In genomic region chr10:39261174-39262145, GRCm38 (mm10) we compare ENCODE assay signal across 9 mouse cellular contexts.
DNase-seq lines count a peak whose midpoint lies in the region; ATAC-seq and TF ChIP-seq lines count a peak whose summit lies in the region.
"Had no signal": no experiment of that assay in that cellular context is flagged by ENCODE, and none has a peak within 500 bp of the region (broad histone marks: within the 10 kb centered on the region; RNA-seq: fewer than 3 reads in every experiment).

No protein-coding gene starts in this region.

- no peak overlapping the region for H3K27ac ChIP-seq in kidney, postnatal 0 days
- peak overlapping the region; percentile 61; the same call in 1 of the 2 replicates for H3K27ac ChIP-seq in embryonic facial prominence, embryonic 10.5 days (replicated peaks)
- H3K27ac ChIP-seq in heart, postnatal 0 days (ENCODE audit: low read depth) = peak overlapping the region; percentile 59
- H3K27ac ChIP-seq in midbrain, embryonic 16.5 days (ENCODE audit: low read length) = no peak overlapping the region; the same call in 1 of the 2 replicates
- no peak overlapping the region for H3K27ac ChIP-seq in liver, embryonic 12.5 days

- H3K9me3 ChIP-seq in kidney, postnatal 0 days (replicated peaks; ENCODE audit: low read length) = no peaks in the 10 kb centered on the region
- H3K9me3 ChIP-seq in embryonic facial prominence, embryonic 10.5 days = no peaks in the 10 kb centered on the region
- no peaks in the 10 kb centered on the region for H3K9me3 ChIP-seq in heart, postnatal 0 days (replicated peaks; ENCODE audit: control insufficient read depth, low read length)
- H3K9me3 ChIP-seq in midbrain, embryonic 16.5 days (replicated peaks; ENCODE audit: control insufficient read depth, low read length, poor library complexity, severe bottlenecking) = no peaks in the 10 kb centered on the region
- H3K9me3 ChIP-seq in liver, embryonic 12.5 days (replicated peaks) = no peaks in the 10 kb centered on the region
- H3K9me3 ChIP-seq: G1E had no signal

- TF ChIP-seq CTCF in kidney, postnatal 0 days (IDR thresholded peaks at IDR 0.05; ENCODE audit: low read depth) = no peak
- no peak for TF ChIP-seq CTCF in heart, postnatal 0 days (IDR thresholded peaks at IDR 0.05; ENCODE audit: low read depth)

- peak; percentile 66 for DNase-seq in kidney, postnatal 0 days (ENCODE audit: low spot score)
- no peak for DNase-seq in kidney, adult 9 months
- no peak for DNase-seq in embryonic facial prominence, embryonic 10.5 days (ENCODE audit: low spot score)
- peak; percentile 63 for DNase-seq in heart, postnatal 0 days (ENCODE audit: low spot score)
- DNase-seq in left cerebral cortex, postnatal 10 days (ENCODE audit: extremely low spot score in 1 of 2, low spot score in 2 of 2) = no peak
- no peak for DNase-seq in cerebellum, postnatal 25 days

- H3K9ac ChIP-seq in kidney, postnatal 0 days (ENCODE audit: low read depth, low read length) = no peak overlapping the region
- no peak overlapping the region for H3K9ac ChIP-seq in heart, postnatal 0 days (replicated peaks; ENCODE audit: low read depth, low read length)
- H3K9ac ChIP-seq in midbrain, embryonic 16.5 days (ENCODE audit: low read depth, low read length) = no peak overlapping the region
- no peak overlapping the region for H3K9ac ChIP-seq in liver, embryonic 12.5 days

- intact Hi-C loops in left cerebral cortex, postnatal 10 days (cut with DNase I) = no loop called here

- H3K4me1 ChIP-seq in kidney, postnatal 0 days (replicated peaks; ENCODE audit: insufficient read depth, low read length) = peaks cover 11% of the 10 kb centered on the region; the same call in 1 of the 2 replicates
- peaks cover 34% of the 10 kb centered on the region for H3K4me1 ChIP-seq in embryonic facial prominence, embryonic 10.5 days
- H3K4me1 ChIP-seq in heart, postnatal 0 days (ENCODE audit: control insufficient read depth, insufficient read depth) = peaks cover 20% of the 10 kb centered on the region
- peaks cover 19% of the 10 kb centered on the region for H3K4me1 ChIP-seq in midbrain, embryonic 16.5 days (ENCODE audit: control insufficient read depth, insufficient read depth, low read length)
- H3K4me1 ChIP-seq in liver, embryonic 12.5 days = 0 out of 2 replicates have a peak, but pooled peaks cover 3% of the 10 kb centered on the region

- no peak for TF ChIP-seq EP300 in heart, postnatal 0 days (IDR thresholded peaks at IDR 0.05; ENCODE audit: low read depth)

- 68% methylated on average over 8 of the region's 8 CpGs for WGBS in kidney, postnatal 0 days
- WGBS in embryonic facial prominence, embryonic 10.5 days = 78% methylated on average over 8 of the region's 8 CpGs
- 58% methylated on average over 8 of the region's 8 CpGs for WGBS in heart, postnatal 0 days
- 55% methylated on average over 8 of the region's 8 CpGs for WGBS in midbrain, embryonic 16.5 days
- WGBS in liver, embryonic 12.5 days (ENCODE audit: insufficient replicate concordance) = 60% methylated on average over 8 of the region's 8 CpGs

- no peak overlapping the region for H3K4me3 ChIP-seq in kidney, postnatal 0 days (replicated peaks; ENCODE audit: low read depth, low read length)
- H3K4me3 ChIP-seq in embryonic facial prominence, embryonic 10.5 days = no peak overlapping the region
- no peak overlapping the region for H3K4me3 ChIP-seq in heart, postnatal 0 days (ENCODE audit: low read depth, low read length)
- H3K4me3 ChIP-seq in midbrain, embryonic 16.5 days (ENCODE audit: low read depth, low read length) = no peak overlapping the region
- H3K4me3 ChIP-seq in liver, embryonic 12.5 days = no peak overlapping the region

- 0 out of 2 replicates have a peak, but pooled peaks have one; percentile 21 for ATAC-seq in kidney, postnatal 0 days (replicated peaks; ENCODE audit: low FRiP score, low read depth)
- peak; percentile 65; the same call in 1 of the 2 replicates for ATAC-seq in heart, postnatal 0 days (ENCODE audit: insufficient read depth, low read depth)
- 0 out of 2 replicates have a peak, but pooled peaks have one; percentile 50 for ATAC-seq in midbrain, embryonic 16.5 days
- ATAC-seq in liver, embryonic 12.5 days = no peak

- H3K36me3 ChIP-seq in kidney, postnatal 0 days (ENCODE audit: insufficient read depth, low read length) = no peaks in the 10 kb centered on the region
- no peaks in the 10 kb centered on the region for H3K36me3 ChIP-seq in embryonic facial prominence, embryonic 10.5 days (replicated peaks)
- no peaks in the 10 kb centered on the region for H3K36me3 ChIP-seq in heart, postnatal 0 days (replicated peaks; ENCODE audit: control insufficient read depth, insufficient read depth, low read length)
- H3K36me3 ChIP-seq in midbrain, embryonic 16.5 days (ENCODE audit: control insufficient read depth, insufficient read depth, low read length) = no peaks in the 10 kb centered on the region
- no peaks in the 10 kb centered on the region for H3K36me3 ChIP-seq in liver, embryonic 12.5 days
- H3K36me3 ChIP-seq: G1E had no signal

- no peaks in the 10 kb centered on the region for H3K27me3 ChIP-seq in kidney, postnatal 0 days (ENCODE audit: insufficient read depth, low read length)
- no peaks in the 10 kb centered on the region for H3K27me3 ChIP-seq in embryonic facial prominence, embryonic 10.5 days (replicated peaks; ENCODE audit: low read depth, poor library complexity, severe bottlenecking)
- no peaks in the 10 kb centered on the region for H3K27me3 ChIP-seq in heart, postnatal 0 days (ENCODE audit: control insufficient read depth, insufficient read depth, low read length)
- no peaks in the 10 kb centered on the region for H3K27me3 ChIP-seq in midbrain, embryonic 16.5 days (ENCODE audit: control insufficient read depth, insufficient read depth, low read depth, low read length)
- no peaks in the 10 kb centered on the region for H3K27me3 ChIP-seq in liver, embryonic 12.5 days (replicated peaks)

- H3K4me2 ChIP-seq in kidney, postnatal 0 days (ENCODE audit: low read length) = no peak overlapping the region
- no peak overlapping the region for H3K4me2 ChIP-seq in heart, postnatal 0 days (ENCODE audit: low read depth, low read length)
- no peak overlapping the region for H3K4me2 ChIP-seq in midbrain, embryonic 16.5 days (ENCODE audit: low read length)
- H3K4me2 ChIP-seq in liver, embryonic 12.5 days = no peak overlapping the region

Comparison
In these comparisons a context has a peak if more than half of its experiments do, and no peak if none do; other contexts are left out.
1. DNase-seq: peak in kidney, postnatal 0 days (single experiment) and heart, postnatal 0 days (single experiment); none in kidney, adult 9 months (single experiment), embryonic facial prominence, embryonic 10.5 days (single experiment), left cerebral cortex, postnatal 10 days (0 of 2) and cerebellum, postnatal 25 days (0 of 2).
2. H3K27ac ChIP-seq: peak in embryonic facial prominence, embryonic 10.5 days (single experiment) and heart, postnatal 0 days (single experiment); none in kidney, postnatal 0 days (single experiment), midbrain, embryonic 16.5 days (single experiment) and liver, embryonic 12.5 days (single experiment).